Mouse (Mus musculus) B cell, adult 67 days (primary cell): Measurements from ENCODE around the gene Gm5129. TPM values are rescaled to one million over a fixed set of nuclear protein-coding genes. Genes with fewer than 3 reads are reported as not detected.

Experiments used
- total RNA-seq, 2 experiments: library from RNA; stranded (reverse); gene quantifications; 4 replicates each; pipeline ENCODE4 v1.2.4; 2023

The Gm5129 gene
- total RNA-seq = 10 to 100 TPM; 21.7 to 24.3 TPM

GRCm38 (mm10) chr5:29735557-29736061, at the start of gene Gm5129, which contains the start of gene Dnajb6:
TSS of gene Gm5129 (minus strand) at chr5:29735936.
TSS of gene Dnajb6 (plus strand) at chr5:29735688.

Other genes with a start within 250 kb of the Gm5129 start
- 10 to 100 TPM; 45.2 to 45.4 TPM for gene Ube3c, start 166.7 kb downstream of the Gm5129 start, total RNA-seq
- 100 to 1,000 TPM; 280 to 307 TPM for gene Dnajb6, start 248 bp downstream of the Gm5129 start, total RNA-seq